Mouse (Mus musculus): Measurements from ENCODE around the gene Cerk. TPM values are rescaled to one million over a fixed set of nuclear protein-coding genes. Genes with fewer than 3 reads are reported as not detected.
"Not testable (repeated sequence)": the region's sequence is repeated elsewhere in the genome, so short reads cannot be mapped to it uniquely, and the experiment has no call there.

The Cerk gene
- polyA plus RNA-seq, 1 experiment from 2014 or later: 20.8 TPM

GRCm38 (mm10) chr15:86097871-86098270, 88.1 kb downstream of the Cerk start:
- Histone ChIP-seq H3K27ac (ENCODE audit: low read depth, low read length) (no peak overlapping the region), H3K4me1 (ENCODE audit: control insufficient read depth, insufficient read depth, low read length) (no peaks in the 10 kb centered on the region), H3K9ac (ENCODE audit: low read length) (no peak overlapping the region), H3K36me3 (ENCODE audit: control insufficient read depth, insufficient read depth, low read length) (peaks cover 23% of the 10 kb centered on the region), H3K4me2 (ENCODE audit: low read length) (no peak overlapping the region), H3K27me3 (replicated peaks; ENCODE audit: control insufficient read depth, insufficient read depth, low read length) (no peaks in the 10 kb centered on the region), H3K4me3 (ENCODE audit: low read depth, low read length) (no peak overlapping the region), H3K9me3 (replicated peaks; ENCODE audit: control insufficient read depth, low read length) (no peaks in the 10 kb centered on the region)
- DNase-seq (ENCODE audit: low spot score) (no peak), ATAC-seq (no peak)
- 24% methylated on average over 2 of the region's 2 CpGs for WGBS

GRCm38 (mm10) chr15:86096604-86097020, 89.3 kb downstream of the Cerk start:
- H3K9me3 ChIP-seq (replicated peaks; ENCODE audit: control insufficient read depth, low read length); DNase-seq (ENCODE audit: low spot score); H3K9ac ChIP-seq (ENCODE audit: low read length); ATAC-seq; H3K4me1 ChIP-seq (ENCODE audit: control insufficient read depth, insufficient read depth, low read length); H3K4me3 ChIP-seq (ENCODE audit: low read depth, low read length); H3K4me2 ChIP-seq (ENCODE audit: low read length); H3K27me3 ChIP-seq (replicated peaks; ENCODE audit: control insufficient read depth, insufficient read depth, low read length); H3K27ac ChIP-seq (ENCODE audit: low read depth, low read length): not testable (repeated sequence)
- 95% methylated on average over 5 of the region's 5 CpGs for WGBS
- H3K36me3 ChIP-seq (ENCODE audit: control insufficient read depth, insufficient read depth, low read length): peaks cover 28% of the 10 kb centered on the region

GRCm38 (mm10) chr15:86095722-86096603, 90.0 kb downstream of the Cerk start:
- WGBS: 94% methylated on average over 17 of the region's 17 CpGs
- no peak overlapping the region for H3K4me3 ChIP-seq (ENCODE audit: low read depth, low read length)
- peaks cover 22% of the 10 kb centered on the region for H3K36me3 ChIP-seq (ENCODE audit: control insufficient read depth, insufficient read depth, low read length)
- H3K9me3 ChIP-seq (replicated peaks; ENCODE audit: control insufficient read depth, low read length): no peaks in the 10 kb centered on the region
- no peak for ATAC-seq
- no peak for DNase-seq (ENCODE audit: low spot score)
- H3K4me1 ChIP-seq (ENCODE audit: control insufficient read depth, insufficient read depth, low read length): no peaks in the 10 kb centered on the region; the same call in 1 of the 2 replicates
- no peak overlapping the region for H3K4me2 ChIP-seq (ENCODE audit: low read length)
- H3K27ac ChIP-seq (ENCODE audit: low read depth, low read length): no peak overlapping the region; the same call in 1 of the 2 replicates
- no peaks in the 10 kb centered on the region for H3K27me3 ChIP-seq (replicated peaks; ENCODE audit: control insufficient read depth, insufficient read depth, low read length)
- no peak overlapping the region for H3K9ac ChIP-seq (ENCODE audit: low read length)

GRCm38 (mm10) chr15:86094324-86095121, 91.4 kb downstream of the Cerk start:
- Histone ChIP-seq H3K9me3 (replicated peaks; ENCODE audit: control insufficient read depth, low read length) (no peaks in the 10 kb centered on the region), H3K4me3 (ENCODE audit: low read depth, low read length) (no peak overlapping the region), H3K9ac (ENCODE audit: low read length) (no peak overlapping the region), H3K27ac (ENCODE audit: low read depth, low read length) (no peak overlapping the region), H3K36me3 (ENCODE audit: control insufficient read depth, insufficient read depth, low read length) (peaks cover 17% of the 10 kb centered on the region), H3K4me2 (ENCODE audit: low read length) (no peak overlapping the region), H3K4me1 (ENCODE audit: control insufficient read depth, insufficient read depth, low read length) (no peaks in the 10 kb centered on the region; the same call in 1 of the 2 replicates), H3K27me3 (replicated peaks; ENCODE audit: control insufficient read depth, insufficient read depth, low read length) (no peaks in the 10 kb centered on the region)
- DNase-seq (ENCODE audit: low spot score) (no peak), ATAC-seq (no peak)
- WGBS: 86% methylated on average over 10 of the region's 10 CpGs

GRCm38 (mm10) chr15:86093236-86093635, 92.7 kb downstream of the Cerk start:
- H3K9me3 ChIP-seq (replicated peaks; ENCODE audit: control insufficient read depth, low read length): no peaks in the 10 kb centered on the region
- peaks cover 17% of the 10 kb centered on the region for H3K36me3 ChIP-seq (ENCODE audit: control insufficient read depth, insufficient read depth, low read length)
- no peak overlapping the region for H3K27ac ChIP-seq (ENCODE audit: low read depth, low read length)
- peaks cover 4% of the 10 kb centered on the region for H3K4me1 ChIP-seq (ENCODE audit: control insufficient read depth, insufficient read depth, low read length)
- H3K4me3 ChIP-seq (ENCODE audit: low read depth, low read length): no peak overlapping the region
- 93% methylated on average over 1 of the region's 1 CpGs for WGBS
- DNase-seq (ENCODE audit: low spot score) (no peak), ATAC-seq (no peak)
- H3K4me2 ChIP-seq (ENCODE audit: low read length): no peak overlapping the region
- no peaks in the 10 kb centered on the region for H3K27me3 ChIP-seq (replicated peaks; ENCODE audit: control insufficient read depth, insufficient read depth, low read length)
- no peak overlapping the region for H3K9ac ChIP-seq (ENCODE audit: low read length)

- Histone ChIP-seq H3K4me2 (ENCODE audit: low read length) (no peak overlapping the region), H3K27me3 (replicated peaks; ENCODE audit: control insufficient read depth, insufficient read depth, low read length) (no peaks in the 10 kb centered on the region), H3K4me3 (ENCODE audit: low read depth, low read length) (no peak overlapping the region), H3K9ac (ENCODE audit: low read length) (no peak overlapping the region), H3K9me3 (replicated peaks; ENCODE audit: control insufficient read depth, low read length) (no peaks in the 10 kb centered on the region), H3K36me3 (ENCODE audit: control insufficient read depth, insufficient read depth, low read length) (peaks cover 17% of the 10 kb centered on the region), H3K4me1 (ENCODE audit: control insufficient read depth, insufficient read depth, low read length) (peaks cover 15% of the 10 kb centered on the region), H3K27ac (ENCODE audit: low read depth, low read length) (no peak overlapping the region)
- ATAC-seq: no peak
- 86% methylated on average over 12 of the region's 12 CpGs for WGBS
- no peak for DNase-seq (ENCODE audit: low spot score)
Measured at GRCm38 (mm10) chr15:86091998-86092670, 93.8 kb downstream of the Cerk start.

GRCm38 (mm10) chr15:86091201-86091997, 94.5 kb downstream of the Cerk start:
- WGBS: 92% methylated on average over 23 of the region's 23 CpGs
- Histone ChIP-seq H3K27me3 (replicated peaks; ENCODE audit: control insufficient read depth, insufficient read depth, low read length) (no peaks in the 10 kb centered on the region), H3K27ac (ENCODE audit: low read depth, low read length) (no peak overlapping the region), H3K4me3 (ENCODE audit: low read depth, low read length) (no peak overlapping the region), H3K4me2 (ENCODE audit: low read length) (no peak overlapping the region), H3K9ac (ENCODE audit: low read length) (no peak overlapping the region), H3K36me3 (ENCODE audit: control insufficient read depth, insufficient read depth, low read length) (peaks cover 16% of the 10 kb centered on the region), H3K4me1 (ENCODE audit: control insufficient read depth, insufficient read depth, low read length) (peaks cover 22% of the 10 kb centered on the region), H3K9me3 (replicated peaks; ENCODE audit: control insufficient read depth, low read length) (no peaks in the 10 kb centered on the region)
- DNase-seq (ENCODE audit: low spot score) (no peak), ATAC-seq (no peak)

GRCm38 (mm10) chr15:86090578-86090977, 95.4 kb downstream of the Cerk start:
- no peaks in the 10 kb centered on the region for H3K27me3 ChIP-seq (replicated peaks; ENCODE audit: control insufficient read depth, insufficient read depth, low read length)
- WGBS: 90% methylated on average over 8 of the region's 8 CpGs
- peaks cover 12% of the 10 kb centered on the region for H3K36me3 ChIP-seq (ENCODE audit: control insufficient read depth, insufficient read depth, low read length)
- H3K27ac ChIP-seq (ENCODE audit: low read depth, low read length): 0 out of 2 replicates have a peak overlapping the region, but pooled peaks have one; percentile 36
- H3K4me2 ChIP-seq (ENCODE audit: low read length): no peak overlapping the region
- H3K9ac ChIP-seq (ENCODE audit: low read length): no peak overlapping the region
- no peak overlapping the region for H3K4me3 ChIP-seq (ENCODE audit: low read depth, low read length)
- H3K9me3 ChIP-seq (replicated peaks; ENCODE audit: control insufficient read depth, low read length): no peaks in the 10 kb centered on the region
- ATAC-seq: no peak
- peaks cover 30% of the 10 kb centered on the region for H3K4me1 ChIP-seq (ENCODE audit: control insufficient read depth, insufficient read depth, low read length)
- DNase-seq (ENCODE audit: low spot score): no peak

All from forebrain, embryonic 14.5 days (tissue).